Mouse (Mus musculus) brain, embryonic 14.5 days (tissue): Measurements from ENCODE around the gene Mtnr1b.

Source experiments
- CTCF ChIP-seq: fragments of 200-500 bp; IDR thresholded peaks from 2 replicates; pipeline ENCODE4 v1.5.1; 2012; ENCODE audit warnings: inconsistent platforms, mild to moderate bottlenecking, moderate library complexity, borderline replicate concordance; ENCODE audit not compliant: insufficient read depth, insufficient read length; ENCODE audit errors: extremely low read depth
- POLR2A ChIP-seq: fragments of 200-500 bp; IDR thresholded peaks from 2 replicates; pipeline ENCODE4 v1.6.1; 2012; ENCODE audit warnings: mild to moderate bottlenecking, inconsistent platforms, borderline replicate concordance; ENCODE audit not compliant: poor library complexity, insufficient read depth, insufficient read length, severe bottlenecking; ENCODE audit errors: extremely low read depth

GRCm38 (mm10) chr9:15804296-15804695 lies 70.1 kb downstream of the Mtnr1b start:
- TF ChIP-seq CTCF (no peak), POLR2A (no peak)
